Mouse (Mus musculus) heart, embryonic 15.5 days (tissue): ENCODE results near the gene Ppp1r15a. TPM values are rescaled to one million over a fixed set of nuclear protein-coding genes. Genes with fewer than 3 reads are reported as not detected.

Source experiments
- ATAC-seq: fragments of 200-750 bp; cut with Nextera tagmentation; replicated peaks from 2 replicates; pipeline ENCODE4 v1.8.0; 2017; ENCODE audit warnings: low read depth, moderate TSS enrichment; ENCODE audit not compliant: insufficient number of reproducible peaks, insufficient read depth, low FRiP score
- H3K27ac ChIP-seq: fragments of 300-500 bp; sonication (generic); 2 replicates; pipeline ENCODE4 v1.5.1; 2015; ENCODE audit warnings: mild to moderate bottlenecking, inconsistent platforms
- H3K27me3 ChIP-seq: fragments of 300-500 bp; sonication (generic); 2 replicates; pipeline ENCODE4 v1.6.1; 2015; ENCODE audit warnings: inconsistent platforms
- H3K36me3 ChIP-seq: fragments of 300-500 bp; sonication (generic); 2 replicates; pipeline ENCODE4 v1.6.1; 2015; ENCODE audit warnings: mild to moderate bottlenecking, inconsistent platforms
- H3K4me1 ChIP-seq: fragments of 300-500 bp; sonication (generic); replicated peaks from 2 replicates; pipeline ENCODE4 v1.6.1; 2015; ENCODE audit warnings: inconsistent platforms
- H3K4me2 ChIP-seq: fragments of 300-500 bp; sonication (generic); 2 replicates; pipeline ENCODE4 v1.6.1; 2015; ENCODE audit warnings: inconsistent platforms, mild to moderate bottlenecking, moderate library complexity
- H3K4me3 ChIP-seq: fragments of 300-500 bp; sonication (generic); 2 replicates; pipeline ENCODE4 v1.5.1; 2015; ENCODE audit warnings: mild to moderate bottlenecking, inconsistent platforms
- H3K9ac ChIP-seq: fragments of 300-500 bp; sonication (generic); 2 replicates; pipeline ENCODE4 v1.6.1; 2015; ENCODE audit warnings: mild to moderate bottlenecking, inconsistent platforms
- H3K9me3 ChIP-seq: fragments of 300-500 bp; sonication (generic); replicated peaks from 2 replicates; pipeline ENCODE4 v1.6.1; 2016; ENCODE audit warnings: inconsistent platforms
- WGBS: fragments of 180-500 bp; shearing (Covaris S2); methylation state at CpG from one replicate; pipeline ENCODE4 v1.1.7; 2015; ENCODE audit warnings: mixed read lengths; 5-methylcytosine and 5-hydroxymethylcytosine counted together
- polyA plus RNA-seq: library from polyadenylated mRNA; unstranded; fragments of >200 nt; fragmentation: Nextera tagmentation; extraction: Ambion mirVana; gene quantifications from 2 replicates; pipeline ENCODE4 v1.2.1, GENCODE M21; 2015

The Ppp1r15a gene
- polyA plus RNA-seq, 1 experiment from 2014 or later: 25.3 TPM

- Histone ChIP-seq H3K4me3 (no peak overlapping the region), H3K4me1 (no peaks in the 10 kb centered on the region), H3K4me2 (no peak overlapping the region), H3K9ac (no peak overlapping the region), H3K36me3 (no peaks in the 10 kb centered on the region), H3K27ac (no peak overlapping the region), H3K9me3 (no peaks in the 10 kb centered on the region), H3K27me3 (no peaks in the 10 kb centered on the region)
- 40% methylated on average over 1 of the region's 1 CpGs for WGBS
- no peak for ATAC-seq
These were observed 49.6 kb downstream of the Ppp1r15a start for GRCm38 (mm10) chr7:45476453-45476852.

- H3K4me1 ChIP-seq: no peaks in the 10 kb centered on the region
- WGBS: 55% methylated on average over 16 of the region's 16 CpGs
- no peak for ATAC-seq
- no peak overlapping the region for H3K9ac ChIP-seq
- peak overlapping the region; percentile 28 for H3K4me3 ChIP-seq
- no peaks in the 10 kb centered on the region for H3K36me3 ChIP-seq
- no peaks in the 10 kb centered on the region for H3K9me3 ChIP-seq
- H3K27ac ChIP-seq: no peak overlapping the region
- H3K4me2 ChIP-seq: peak overlapping the region; percentile 55
- no peaks in the 10 kb centered on the region for H3K27me3 ChIP-seq
These were observed 50.6 kb downstream of the Ppp1r15a start for GRCm38 (mm10) chr7:45475291-45475969.

Other genes starting within 250 kb of the Ppp1r15a start
- not detected in 2 replicates for gene Slc6a21, start 248.8 kb downstream of the Ppp1r15a start, polyA plus RNA-seq
- 12.7 and 15.8 TPM in 2 replicates for gene Trpm4, start 192.5 kb downstream of the Ppp1r15a start, polyA plus RNA-seq
- gene Hrc, start 191.0 kb downstream of the Ppp1r15a start, polyA plus RNA-seq: 25.2 and 26.4 TPM in 2 replicates
- 1.6 and 2.1 TPM in 2 replicates for gene Ppfia3, start 159.2 kb downstream of the Ppp1r15a start, polyA plus RNA-seq
- 1.2 and 1.3 TPM in 2 replicates for gene Lin7b, start 155.7 kb downstream of the Ppp1r15a start, polyA plus RNA-seq
- 123 and 146 TPM in 2 replicates for gene Snrnp70, start 130.5 kb downstream of the Ppp1r15a start, polyA plus RNA-seq
- 0.33 and 0.58 TPM in 2 replicates for gene Kcna7, start 120.6 kb downstream of the Ppp1r15a start, polyA plus RNA-seq
- gene Ntf5, start 112.6 kb downstream of the Ppp1r15a start, polyA plus RNA-seq: 0.81 and 1.6 TPM in 2 replicates
- gene Lhb, start 105.4 kb downstream of the Ppp1r15a start, polyA plus RNA-seq: not detected in 2 replicates
- gene Gys1, start 91.4 kb downstream of the Ppp1r15a start, polyA plus RNA-seq: 111 and 113 TPM in 2 replicates
- gene Ruvbl2, start 88.2 kb downstream of the Ppp1r15a start, polyA plus RNA-seq: 65.0 and 82.1 TPM in 2 replicates
- gene Ftl1, start 66.4 kb downstream of the Ppp1r15a start, polyA plus RNA-seq: 3,328 and 3,965 TPM in 2 replicates
- gene Bax, start 59.4 kb downstream of the Ppp1r15a start, polyA plus RNA-seq: 107 and 112 TPM in 2 replicates
- 0.28 and 1.3 TPM in 2 replicates for gene Tulp2, start 44.4 kb downstream of the Ppp1r15a start, polyA plus RNA-seq
- gene Gm45808, start 39.5 kb downstream of the Ppp1r15a start, polyA plus RNA-seq: not detected in 2 replicates
- gene Dhdh, start 37.5 kb downstream of the Ppp1r15a start, polyA plus RNA-seq: 4.0 and 4.1 TPM in 2 replicates
- gene Nucb1, start 15.9 kb downstream of the Ppp1r15a start, polyA plus RNA-seq: 144 and 177 TPM in 2 replicates
- gene Plekha4, start 62 bp upstream of the Ppp1r15a start, polyA plus RNA-seq: 1.0 and 2.6 TPM in 2 replicates
- 0.24 and 0.82 TPM in 2 replicates for gene Hsd17b14, start 28.6 kb upstream of the Ppp1r15a start, polyA plus RNA-seq
- gene Bcat2, start 43.9 kb upstream of the Ppp1r15a start, polyA plus RNA-seq: 79.4 and 84.5 TPM in 2 replicates
- 0.13 and 1.2 TPM in 2 replicates for gene Fgf21, start 89.2 kb upstream of the Ppp1r15a start, polyA plus RNA-seq
- 0.15 and 0.66 TPM in 2 replicates for gene Fut1, start 91.0 kb upstream of the Ppp1r15a start, polyA plus RNA-seq
- gene Izumo1, start 95.5 kb upstream of the Ppp1r15a start, polyA plus RNA-seq: 0.33 and 0.35 TPM in 2 replicates
- 19.6 and 23.4 TPM in 2 replicates for gene Rasip1, start 101.2 kb upstream of the Ppp1r15a start, polyA plus RNA-seq
- 7.3 and 7.4 TPM in 2 replicates for gene Mamstr, start 113.7 kb upstream of the Ppp1r15a start, polyA plus RNA-seq
- 1.5 and 1.6 TPM in 2 replicates for gene Fut2, start 140.1 kb upstream of the Ppp1r15a start, polyA plus RNA-seq
- 0.14 TPM in 1 of 2 replicates, not detected in the other for gene Ntn5, start 157.8 kb upstream of the Ppp1r15a start, polyA plus RNA-seq
- 0.13 and 0.34 TPM in 2 replicates for gene Sec1, start 168.1 kb upstream of the Ppp1r15a start, polyA plus RNA-seq
- gene Car11, start 173.6 kb upstream of the Ppp1r15a start, polyA plus RNA-seq: 5.1 and 6.0 TPM in 2 replicates
- gene Dbp, start 178.8 kb upstream of the Ppp1r15a start, polyA plus RNA-seq: 3.0 and 4.3 TPM in 2 replicates
- gene Rpl18, start 189.2 kb upstream of the Ppp1r15a start, polyA plus RNA-seq: 540 and 572 TPM in 2 replicates
- 13.7 and 21.0 TPM in 2 replicates for gene Sphk2, start 191.7 kb upstream of the Ppp1r15a start, polyA plus RNA-seq
- 0.25 and 0.65 TPM in 2 replicates for gene Fam83e, start 194.9 kb upstream of the Ppp1r15a start, polyA plus RNA-seq
- gene Spaca4, start 199.5 kb upstream of the Ppp1r15a start, polyA plus RNA-seq: not detected in 2 replicates